Mouse (Mus musculus) monocyte, adult 5-6 weeks (primary cell): Measurements from ENCODE around the gene Ndufa7. TPM values are rescaled to one million over a fixed set of nuclear protein-coding genes. Genes with fewer than 3 reads are reported as not detected.
A peak's percentile ranks its signal among the peaks of the same experiment; 100 is the strongest.
"Not testable (repeated sequence)": the region's sequence is repeated elsewhere in the genome, so short reads cannot be mapped to it uniquely, and the experiment has no call there.

Experiments used
- ATAC-seq: fragments of 153-309, 156-312 bp; replicated peaks from 2 replicates; pipeline ENCODE4 v1.8.0; 2017; ENCODE audit warnings: mild to moderate bottlenecking; ENCODE audit not compliant: low TSS enrichment, insufficient number of reproducible peaks, severe bottlenecking, poor library complexity, low FRiP score
- total RNA-seq: library from RNA; stranded (forward); fragments of 200-1000, 200-491, 200-594 nt; gene quantifications from 3 replicates; pipeline ENCODE4 v1.2.3, GENCODE M21; 2017

Gene Ndufa7
- total RNA-seq, 1 experiment from 2014 or later = 107 TPM

- no peak for ATAC-seq
These were observed 23.8 kb downstream of the Ndufa7 start for GRCm38 (mm10) chr17:33848139-33848538.

GRCm38 (mm10) chr17:33851331-33851730 is 27.0 kb downstream of the Ndufa7 start:
- no peak for ATAC-seq

- no peak for ATAC-seq
These were observed 33.4 kb downstream of the Ndufa7 start for GRCm38 (mm10) chr17:33857816-33858215.

GRCm38 (mm10) chr17:33865330-33866030 is 41.1 kb downstream of the Ndufa7 start:
- ATAC-seq = peak; percentile 90

- ATAC-seq = not testable (repeated sequence)
These were observed 49.2 kb downstream of the Ndufa7 start, which contains the start of gene Gm7029 for GRCm38 (mm10) chr17:33873537-33873936. TSS of gene Gm7029 (plus strand) at chr17:33873837.

GRCm38 (mm10) chr17:33874411-33874810 is 50.0 kb downstream of the Ndufa7 start:
- ATAC-seq = no peak

GRCm38 (mm10) chr17:33875797-33876196 is 51.4 kb downstream of the Ndufa7 start:
- 0 out of 2 replicates have a peak, but pooled peaks have one; percentile 22 for ATAC-seq

- ATAC-seq = not testable (repeated sequence)
These were observed 59.9 kb downstream of the Ndufa7 start for GRCm38 (mm10) chr17:33884320-33884719.

GRCm38 (mm10) chr17:33887802-33888201 is 63.4 kb downstream of the Ndufa7 start:
- ATAC-seq = not testable (repeated sequence)

Other genes starting within 250 kb of the Ndufa7 start
- 7.8 to 17.3 TPM (median 8.7 TPM) in 3 replicates for gene Zfp414, start 195.5 kb upstream of the Ndufa7 start, total RNA-seq
- 5.0 to 7.9 TPM in 2 of 3 replicates, not detected in the other for gene Pram1, start 186.5 kb upstream of the Ndufa7 start, total RNA-seq
- 275 to 423 TPM (median 304 TPM) in 3 replicates for gene Hnrnpm, start 137.7 kb upstream of the Ndufa7 start, total RNA-seq
- 55.4 to 90.5 TPM (median 74.7 TPM) in 3 replicates for gene March2, start 105.9 kb upstream of the Ndufa7 start, total RNA-seq
- 41.4 to 78.7 TPM (median 59.2 TPM) in 3 replicates for gene Rab11b, start 64.0 kb upstream of the Ndufa7 start, total RNA-seq
- gene Angptl4, start 42.7 kb upstream of the Ndufa7 start, total RNA-seq = 0.29 to 1.2 TPM in 2 of 3 replicates, not detected in the other
- 8.6 to 12.3 TPM (median 10.3 TPM) in 3 replicates for gene Kank3, start 14.1 kb upstream of the Ndufa7 start, total RNA-seq
- gene Rps28, start within 50 bp of the Ndufa7 start, total RNA-seq = 887 to 1,482 TPM (median 1,008 TPM) in 3 replicates
- gene Cd320, start 18.5 kb downstream of the Ndufa7 start, total RNA-seq = 1.1 to 1.5 TPM in 2 of 3 replicates, not detected in the other
- not detected in 3 replicates for gene Gm7029, start 49.3 kb downstream of the Ndufa7 start, total RNA-seq
- 0.48 to 4.9 TPM (median 0.96 TPM) in 3 replicates for gene Kifc1, start 66.1 kb downstream of the Ndufa7 start, total RNA-seq
- gene Platr17, start 80.6 kb downstream of the Ndufa7 start, total RNA-seq = 1.6 to 5.9 TPM (median 5.5 TPM) in 3 replicates
- gene Daxx, start 84.8 kb downstream of the Ndufa7 start, total RNA-seq = 38.2 to 72.8 TPM (median 49.3 TPM) in 3 replicates
- 129 to 172 TPM (median 140 TPM) in 3 replicates for gene Tapbp, start 91.3 kb downstream of the Ndufa7 start, total RNA-seq
- 21.8 to 32.2 TPM (median 31.5 TPM) in 3 replicates for gene Zbtb22, start 91.3 kb downstream of the Ndufa7 start, total RNA-seq
- gene Rgl2, start 105.0 kb downstream of the Ndufa7 start, total RNA-seq = 43.6 to 72.8 TPM (median 71.4 TPM) in 3 replicates
- 88.1 to 107 TPM (median 98.7 TPM) in 3 replicates for gene Pfdn6, start 115.8 kb downstream of the Ndufa7 start, total RNA-seq
- gene Wdr46, start 116.1 kb downstream of the Ndufa7 start, total RNA-seq = 11.1 to 17.8 TPM (median 16.3 TPM) in 3 replicates
- 2.6 to 4.6 TPM (median 3.5 TPM) in 3 replicates for gene B3galt4, start 126.9 kb downstream of the Ndufa7 start, total RNA-seq
- 16.8 to 32.7 TPM (median 25.1 TPM) in 3 replicates for gene Vps52, start 131.2 kb downstream of the Ndufa7 start, total RNA-seq
- 765 to 894 TPM (median 817 TPM) in 3 replicates for gene Rps18, start 131.4 kb downstream of the Ndufa7 start, total RNA-seq
- gene H2-K1, start 175.8 kb downstream of the Ndufa7 start, total RNA-seq = 3,712 to 3,894 TPM (median 3,837 TPM) in 3 replicates
- 10.9 to 15.5 TPM (median 15.1 TPM) in 3 replicates for gene Ring1, start 200.1 kb downstream of the Ndufa7 start, total RNA-seq
- 77.7 to 117 TPM (median 111 TPM) in 3 replicates for gene H2-Ke6, start 203.5 kb downstream of the Ndufa7 start, total RNA-seq
- gene Slc39a7, start 207.1 kb downstream of the Ndufa7 start, total RNA-seq = 105 to 116 TPM (median 115 TPM) in 3 replicates
- 34.6 to 41.0 TPM (median 40.7 TPM) in 3 replicates for gene Rxrb, start 207.2 kb downstream of the Ndufa7 start, total RNA-seq
- gene Col11a2, start 214.9 kb downstream of the Ndufa7 start, total RNA-seq = 1.5 to 11.2 TPM (median 4.7 TPM) in 3 replicates